In genomic region chr2:168532061-168532833, GRCm38 (mm10) we compare ENCODE assay signal across 15 mouse cellular contexts.
A peak's percentile ranks its signal among the peaks of the same experiment; 100 is the strongest.
DNase-seq lines count a peak whose midpoint lies in the region; ATAC-seq and TF ChIP-seq lines count a peak whose summit lies in the region.
"Had no signal": no experiment of that assay in that cellular context is flagged by ENCODE, and none has a peak within 500 bp of the region (broad histone marks: within the 10 kb centered on the region; RNA-seq: fewer than 3 reads in every experiment).

No protein-coding gene starts in this region.

- peaks cover 5% of the 10 kb centered on the region for H3K27me3 ChIP-seq in liver, embryonic 16.5 days (ENCODE audit: control insufficient read depth, insufficient read depth, low read depth, low read length)
- H3K27me3 ChIP-seq in liver, embryonic 11.5 days (replicated peaks; ENCODE audit: control insufficient read depth, insufficient read depth, low read length) = peaks cover 8% of the 10 kb centered on the region; the same call in 1 of the 2 replicates
- no peaks in the 10 kb centered on the region for H3K27me3 ChIP-seq in Patski
- H3K27me3 ChIP-seq in heart, embryonic 11.5 days (ENCODE audit: control insufficient read depth, insufficient read depth, low read length) = peaks cover 8% of the 10 kb centered on the region
- H3K27me3 ChIP-seq: embryonic facial prominence, embryonic 12.5 days had no signal

- H3K4me3 ChIP-seq in liver, embryonic 16.5 days (ENCODE audit: low read depth, low read length) = no peak overlapping the region
- H3K4me3 ChIP-seq in liver, embryonic 11.5 days (ENCODE audit: low read depth, low read length) = no peak overlapping the region
- no peak overlapping the region for H3K4me3 ChIP-seq in heart, embryonic 11.5 days (ENCODE audit: low read depth, low read length)
- H3K4me3 ChIP-seq: embryonic facial prominence, embryonic 12.5 days had no signal

- no peaks in the 10 kb centered on the region for H3K9me3 ChIP-seq in liver, embryonic 16.5 days (replicated peaks; ENCODE audit: control insufficient read depth, low read length)
- no peaks in the 10 kb centered on the region for H3K9me3 ChIP-seq in liver, embryonic 11.5 days (ENCODE audit: control insufficient read depth, low read length)
- H3K9me3 ChIP-seq in heart, embryonic 11.5 days (replicated peaks; ENCODE audit: control insufficient read depth, low read length) = no peaks in the 10 kb centered on the region
- H3K9me3 ChIP-seq: embryonic facial prominence, embryonic 12.5 days had no signal

- no peak overlapping the region for H3K9ac ChIP-seq in liver, embryonic 16.5 days (ENCODE audit: low read depth, low read length)
- no peak overlapping the region for H3K9ac ChIP-seq in liver, embryonic 11.5 days (ENCODE audit: low read depth, low read length)
- no peak overlapping the region for H3K9ac ChIP-seq in heart, embryonic 11.5 days (ENCODE audit: low read depth, low read length)
- H3K9ac ChIP-seq: embryonic facial prominence, embryonic 12.5 days; liver, embryonic 14.5 days had no signal

- 42% methylated on average over 15 of the region's 15 CpGs for WGBS in liver, embryonic 16.5 days (ENCODE audit: insufficient replicate concordance)
- 62% methylated on average over 15 of the region's 15 CpGs for WGBS in liver, embryonic 11.5 days
- 66% methylated on average over 15 of the region's 15 CpGs for WGBS in heart, embryonic 11.5 days (ENCODE audit: insufficient replicate concordance)

- TF ChIP-seq CTCF in Patski (IDR thresholded peaks at IDR 0.05) = no peak

- H3K36me3 ChIP-seq in liver, embryonic 16.5 days (ENCODE audit: control insufficient read depth, insufficient read depth) = no peaks in the 10 kb centered on the region
- H3K36me3 ChIP-seq in liver, embryonic 11.5 days (ENCODE audit: control insufficient read depth, insufficient read depth, low read length) = no peaks in the 10 kb centered on the region
- H3K36me3 ChIP-seq in heart, embryonic 11.5 days (ENCODE audit: control insufficient read depth, insufficient read depth, low read length) = no peaks in the 10 kb centered on the region
- H3K36me3 ChIP-seq: embryonic facial prominence, embryonic 12.5 days had no signal

- H3K27ac ChIP-seq in liver, embryonic 16.5 days (ENCODE audit: low read length) = no peak overlapping the region
- H3K27ac ChIP-seq in liver, embryonic 11.5 days (ENCODE audit: low read depth, low read length) = no peak overlapping the region
- no peak overlapping the region for H3K27ac ChIP-seq in heart, embryonic 11.5 days (ENCODE audit: low read depth, low read length)
- H3K27ac ChIP-seq: embryonic facial prominence, embryonic 12.5 days; liver, embryonic 14.5 days had no signal

- CTCF ChIA-PET in Patski (lab: Charles Lee) = interaction anchor here (0.9 to 1.0 kb wide), 2 partner anchors 15 to 63 kb away, joined by 3 read pairs; no protein-coding TSS in a partner anchor

- DNase-seq in liver, embryonic 11.5 days (ENCODE audit: low spot score) = no peak
- DNase-seq in 3T3-L1 (ENCODE audit: low read depth, low spot score) (peak; percentile 82), Patski (ENCODE audit: low read depth, low spot score) (no peak)
- peak; percentile 49 for DNase-seq in lung, postnatal 25 days (ENCODE audit: low spot score)
- no peak for DNase-seq in retina, postnatal 1 day
- DNase-seq: cerebellum, postnatal 14 days; gastrocnemius, postnatal 14 days; kidney, postnatal 25 days had no signal

- peak; percentile 83 for ATAC-seq in liver, embryonic 16.5 days (ENCODE audit: low read depth)
- no peak for ATAC-seq in liver, embryonic 11.5 days (replicated peaks; ENCODE audit: low FRiP score)
- ATAC-seq in Patski = peak; percentile 70
- no peak for ATAC-seq in heart, embryonic 11.5 days (replicated peaks; ENCODE audit: insufficient number of reproducible peaks, low FRiP score, low TSS enrichment)
- ATAC-seq: forebrain, embryonic 14.5 days; hindbrain, embryonic 16.5 days; midbrain, embryonic 16.5 days had no signal

- H3K4me1 ChIP-seq in liver, embryonic 16.5 days (ENCODE audit: control insufficient read depth, low read depth, low read length) = no peaks in the 10 kb centered on the region
- H3K4me1 ChIP-seq in liver, embryonic 11.5 days (replicated peaks; ENCODE audit: control insufficient read depth, insufficient read depth, low read length) = no peaks in the 10 kb centered on the region
- 0 out of 2 replicates have a peak, but pooled peaks cover 2% of the 10 kb centered on the region for H3K4me1 ChIP-seq in heart, embryonic 11.5 days (ENCODE audit: control insufficient read depth, insufficient read depth, low read length)

- in situ Hi-C loops in Patski (cut with MboI; ENCODE audit: low pct_unique_long_range_greater_than_20kb) = no loop called here

- POLR2A ChIA-PET in Patski (lab: Charles Lee) = no interaction called here

- no peak overlapping the region for H3K4me2 ChIP-seq in liver, embryonic 16.5 days (ENCODE audit: low read depth, low read length)
- H3K4me2 ChIP-seq in liver, embryonic 11.5 days = no peak overlapping the region
- no peak overlapping the region for H3K4me2 ChIP-seq in heart, embryonic 11.5 days
- H3K4me2 ChIP-seq: embryonic facial prominence, embryonic 12.5 days had no signal

Comparison
In these comparisons a context has a peak if more than half of its experiments do, and no peak if none do; other contexts are left out.
1. ATAC-seq: peak in liver, embryonic 16.5 days (single experiment) and Patski (single experiment); none in liver, embryonic 11.5 days (single experiment) and heart, embryonic 11.5 days (single experiment).
2. DNase-seq: peak in 3T3-L1 (single experiment) and lung, postnatal 25 days (single experiment); none in liver, embryonic 11.5 days (single experiment), Patski (single experiment) and retina, postnatal 1 day (single experiment).